Mouse (Mus musculus) brain, embryonic 18.5 days (tissue): ENCODE results near the gene Twist2.
A peak's percentile ranks its signal among the peaks of the same experiment; 100 is the strongest.

Experiments
- DNase-seq: peaks from one replicate; pipeline ENCODE4 v3.0.0-alpha.2; 2012; ENCODE audit warnings: low read depth, low spot score

The Twist2 gene

DNA sequence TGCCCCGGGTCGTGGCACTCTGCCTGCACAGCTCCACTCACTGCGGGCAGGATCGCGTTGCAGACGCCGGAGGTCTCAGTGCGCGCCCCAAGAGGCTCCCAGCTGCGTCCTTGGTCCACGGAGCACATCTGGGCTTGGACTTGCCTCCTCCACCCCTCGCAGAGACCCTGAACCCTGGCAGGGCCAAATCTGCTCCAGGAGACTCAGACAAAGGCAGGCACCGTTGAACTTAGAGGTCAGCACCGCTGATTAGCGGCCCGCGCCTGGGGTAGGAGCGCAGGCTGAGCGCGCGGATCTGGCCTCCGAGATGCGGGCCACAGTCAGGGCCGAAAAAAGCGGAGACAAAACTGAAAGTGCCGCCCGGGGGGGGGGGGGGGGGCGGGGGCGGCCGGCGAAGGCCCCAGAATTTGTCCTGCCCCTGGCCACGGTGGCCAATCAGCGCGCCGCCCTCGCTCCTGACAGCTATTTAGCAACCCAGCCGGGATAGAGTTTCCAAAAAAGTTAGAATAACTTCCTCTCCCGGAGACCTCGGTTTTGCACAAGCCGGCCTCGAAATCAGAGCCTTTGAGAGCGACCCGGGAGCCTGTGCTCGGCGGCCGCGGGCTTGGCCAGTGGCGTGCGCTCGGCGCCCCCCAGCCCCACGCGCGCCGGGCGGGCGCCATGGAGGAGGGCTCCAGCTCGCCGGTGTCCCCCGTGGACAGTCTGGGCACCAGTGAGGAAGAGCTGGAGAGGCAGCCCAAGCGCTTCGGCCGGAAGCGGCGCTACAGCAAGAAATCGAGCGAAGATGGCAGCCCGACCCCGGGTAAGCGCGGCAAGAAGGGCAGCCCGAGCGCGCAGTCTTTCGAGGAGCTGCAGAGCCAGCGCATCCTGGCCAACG, at the start of gene Twist2:
Twist2 (plus strand) TSS at position 495 of the 877 bp plus-strand sequence.
- DNase-seq: no peak

DNA sequence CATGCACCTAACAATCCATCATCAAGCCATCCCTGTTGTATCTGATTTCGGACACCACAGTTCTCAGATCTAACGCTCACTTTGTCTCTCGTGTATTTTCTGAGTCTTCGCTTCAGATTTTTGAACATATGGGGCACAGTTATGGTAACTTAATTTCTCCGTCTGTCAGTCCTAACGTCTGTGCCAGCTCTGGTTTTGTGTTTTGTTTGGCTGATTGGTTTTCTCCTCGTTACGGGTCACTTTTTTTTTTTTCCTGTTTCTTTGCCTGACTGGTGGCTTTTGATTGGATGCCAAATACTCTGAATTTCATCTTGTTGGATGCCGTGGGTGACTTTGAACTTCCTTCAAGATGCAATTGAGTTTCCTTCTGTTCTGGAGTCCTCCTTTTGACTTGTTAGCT, 48.3 kb upstream of the Twist2 start:
- DNase-seq: peak; percentile 40

DNA sequence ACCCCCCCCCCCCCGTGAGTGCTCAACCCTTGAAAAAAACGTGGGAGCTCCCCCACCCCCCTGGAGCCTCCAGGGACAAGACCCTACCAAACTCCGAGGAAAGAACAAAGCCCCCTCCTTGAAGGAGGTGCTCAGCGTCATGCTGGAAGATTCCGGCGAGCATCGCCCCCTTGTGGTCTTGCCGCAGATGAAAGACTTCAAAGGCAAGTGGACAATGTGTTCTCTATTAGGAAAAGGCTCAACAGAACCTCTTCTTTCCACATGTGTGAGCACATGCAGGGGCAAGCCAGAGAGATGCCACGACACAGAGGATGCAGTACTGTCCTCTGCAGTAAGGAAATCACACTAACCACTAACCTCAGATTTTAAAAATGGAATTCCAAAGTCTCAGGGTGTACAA, 46.2 kb upstream of the Twist2 start:
- DNase-seq: peak; percentile 40

DNA sequence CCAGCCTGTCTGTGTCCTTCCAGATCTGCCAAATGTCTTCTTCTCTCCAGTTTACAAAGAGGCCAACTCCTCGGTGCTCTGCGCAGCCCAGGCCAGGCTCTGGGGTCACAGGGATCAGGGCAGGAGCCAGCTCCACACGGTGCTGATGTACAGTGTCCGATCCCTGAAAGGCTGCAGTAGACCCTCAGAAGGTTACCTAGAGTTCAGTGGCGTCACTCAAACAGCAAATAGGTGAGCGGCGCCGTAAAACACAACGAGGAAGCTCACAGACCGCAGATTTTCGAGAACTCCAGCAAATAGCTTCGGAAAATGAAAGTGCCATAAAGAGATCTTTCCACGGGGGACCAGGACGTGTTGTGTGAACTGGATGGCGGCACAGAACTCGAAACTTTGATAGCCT, 44.0 kb upstream of the Twist2 start:
- no peak for DNase-seq

DNA sequence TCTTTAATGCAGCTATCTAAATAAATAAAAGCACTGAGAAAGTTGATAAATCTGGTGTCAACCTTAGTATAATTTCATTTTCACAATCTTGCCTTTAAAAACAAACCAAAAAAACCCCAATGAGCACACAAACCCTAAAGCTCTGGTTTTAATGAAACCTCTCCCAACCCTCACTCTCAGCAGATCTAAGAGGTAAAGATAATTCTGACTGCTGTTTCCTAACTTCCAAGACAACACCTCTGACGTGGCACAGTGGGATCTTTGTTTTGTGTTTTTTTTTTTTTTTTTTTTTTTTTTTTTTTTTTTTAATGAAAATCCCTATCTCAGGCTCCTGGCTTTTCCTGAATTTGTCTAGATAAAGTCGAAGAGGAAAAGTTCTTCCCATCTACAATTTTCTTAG, 43.1 kb upstream of the Twist2 start:
- no peak for DNase-seq

DNA sequence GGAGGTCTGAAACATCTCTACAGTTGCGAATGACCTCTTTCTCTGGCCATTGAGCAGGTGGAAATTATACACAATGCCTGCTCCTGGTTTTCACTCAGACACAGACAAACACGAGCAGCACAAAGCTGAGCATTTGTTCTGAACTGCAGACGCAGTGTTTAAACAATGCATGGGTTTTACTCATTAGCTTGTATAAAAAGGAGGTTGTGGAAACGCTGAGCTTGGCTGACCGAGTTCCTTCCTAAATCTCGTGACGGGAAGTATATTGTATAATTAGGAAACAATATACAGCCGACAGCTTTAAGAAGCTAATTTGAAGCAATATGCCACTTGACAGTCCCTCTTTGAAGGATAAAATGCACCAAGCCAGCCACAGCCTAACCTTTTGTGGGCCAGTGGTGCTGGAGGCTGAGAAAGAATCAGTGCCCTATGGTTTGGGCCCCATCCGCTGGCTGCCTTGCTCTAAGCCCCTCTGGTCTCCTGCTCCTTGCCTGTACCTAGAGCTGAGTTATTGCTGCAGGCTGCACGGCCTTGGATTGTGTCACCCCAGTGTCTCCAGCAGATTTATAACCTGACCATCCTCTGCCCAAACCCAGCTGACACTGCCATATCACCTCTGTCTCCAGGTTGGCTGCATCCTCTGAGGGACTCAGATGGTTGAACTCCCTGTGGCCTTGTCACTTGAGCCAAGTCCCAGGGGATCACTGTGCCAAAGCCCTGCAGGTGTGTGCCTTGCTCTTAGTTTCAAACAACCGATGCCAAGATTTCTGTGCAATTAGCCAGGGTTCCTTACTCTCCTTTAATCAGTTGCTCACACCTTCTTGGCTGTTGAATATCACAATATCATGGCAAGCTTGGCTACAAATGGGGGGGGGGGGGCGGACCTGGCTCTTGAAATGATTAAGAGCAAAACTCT, 42.4 kb upstream of the Twist2 start:
- no peak for DNase-seq

DNA sequence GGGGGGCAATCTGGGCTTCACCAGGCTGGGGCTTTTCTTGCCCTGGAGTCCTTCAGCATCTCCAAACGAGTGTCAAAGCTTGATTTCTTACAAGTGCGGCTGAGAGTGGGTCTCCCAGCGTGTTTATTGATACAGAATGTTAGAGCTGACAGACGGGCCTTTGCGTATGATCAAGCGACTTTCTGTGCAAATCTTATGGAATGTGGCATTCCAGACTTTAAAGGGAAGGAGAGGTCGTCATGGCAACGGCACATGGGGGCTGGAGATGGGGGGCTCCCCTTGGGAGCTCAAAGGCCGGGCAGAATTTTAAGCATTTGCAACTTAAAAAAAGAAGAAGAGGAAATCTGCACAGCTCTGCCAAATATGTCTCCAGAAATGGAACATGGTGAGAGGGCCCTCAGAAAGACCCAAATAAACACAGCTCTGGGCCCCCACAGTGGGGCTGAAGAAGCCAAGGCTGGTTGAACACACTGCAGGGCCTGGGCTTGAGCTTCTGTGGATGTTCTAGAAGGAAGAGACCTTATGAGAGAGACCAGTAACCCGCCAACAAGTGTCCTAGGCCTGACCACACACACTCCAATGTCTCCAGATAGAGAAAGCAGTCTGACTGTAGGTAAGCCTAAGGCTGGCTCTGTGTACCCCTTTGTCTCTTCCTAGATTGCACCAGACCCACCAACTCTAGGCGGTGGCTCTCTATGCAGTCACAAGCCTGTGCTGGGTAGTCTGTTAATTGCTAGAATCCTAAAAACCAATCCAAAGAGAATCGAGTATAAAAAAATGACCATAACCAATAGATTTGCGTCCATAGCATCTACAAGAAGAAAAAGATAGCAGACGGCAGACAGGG, 40.9 kb upstream of the Twist2 start:
- DNase-seq: peak; percentile 66

DNA sequence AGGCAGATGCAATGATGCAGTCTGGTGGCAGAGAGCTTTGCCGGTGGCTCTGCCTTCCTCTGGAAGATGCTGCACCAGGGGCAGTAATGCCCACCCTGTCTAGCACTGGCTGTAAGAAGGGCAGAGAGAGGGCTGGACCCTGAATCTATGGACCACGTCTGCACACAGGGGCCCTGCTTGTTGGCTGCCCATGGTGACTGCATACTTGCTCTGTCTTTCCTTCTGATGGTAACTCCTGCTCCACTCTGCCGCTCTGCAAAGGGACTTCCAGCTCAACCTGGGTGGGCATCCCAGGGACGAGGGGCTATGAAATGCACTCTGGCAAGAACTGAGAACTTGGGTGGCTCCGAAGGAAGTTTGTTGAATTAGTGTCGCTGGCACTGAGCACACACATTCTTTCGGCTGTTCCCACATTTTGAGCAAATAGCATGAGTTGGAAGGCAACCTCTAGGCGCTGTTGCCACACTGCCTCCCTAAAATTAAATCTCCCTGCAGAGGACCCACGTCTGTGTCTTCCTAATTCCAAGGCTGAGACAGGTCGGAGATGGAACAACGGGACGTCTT, 38.7 kb upstream of the Twist2 start:
- no peak for DNase-seq

DNA sequence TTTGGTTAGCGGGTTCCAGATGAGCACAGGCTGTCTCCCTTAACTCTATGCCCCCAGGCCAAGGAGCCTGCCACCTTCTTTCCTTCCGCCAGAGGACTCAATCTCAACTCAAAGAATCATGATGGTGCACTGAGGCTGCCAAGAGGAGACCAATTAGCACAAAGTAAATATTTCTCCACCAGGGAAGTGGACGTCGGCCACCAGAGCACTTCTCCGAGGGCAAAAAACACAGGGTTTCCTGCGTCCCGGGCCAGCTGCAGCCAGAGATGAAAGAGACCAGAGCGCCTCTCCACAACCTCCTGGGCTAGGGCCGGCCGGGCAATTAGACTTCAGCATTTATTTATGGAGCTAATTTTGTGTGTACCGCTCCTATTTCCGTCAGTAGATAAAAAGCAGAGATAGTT, 31.0 kb upstream of the Twist2 start:
- DNase-seq: no peak

DNA sequence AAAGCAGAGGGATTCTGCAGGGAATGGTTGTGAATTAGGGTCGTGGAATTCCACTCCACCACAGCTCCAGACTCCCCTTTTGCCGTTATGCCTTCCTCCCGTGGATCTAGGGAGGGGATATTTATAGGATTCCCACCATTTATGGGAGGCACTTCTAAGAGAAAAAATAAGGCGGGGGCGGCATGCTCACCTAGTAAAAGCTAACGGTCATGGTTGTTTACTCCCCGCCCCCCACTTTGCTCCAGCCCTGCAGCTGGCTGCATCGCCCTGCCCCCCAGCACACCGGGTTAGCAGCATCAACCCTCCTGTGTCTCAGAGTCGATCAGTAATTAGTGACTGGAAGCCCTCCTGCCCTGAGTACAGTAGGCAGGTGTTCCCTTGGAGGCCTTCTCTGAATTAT, 30.6 kb upstream of the Twist2 start:
- DNase-seq: no peak

DNA sequence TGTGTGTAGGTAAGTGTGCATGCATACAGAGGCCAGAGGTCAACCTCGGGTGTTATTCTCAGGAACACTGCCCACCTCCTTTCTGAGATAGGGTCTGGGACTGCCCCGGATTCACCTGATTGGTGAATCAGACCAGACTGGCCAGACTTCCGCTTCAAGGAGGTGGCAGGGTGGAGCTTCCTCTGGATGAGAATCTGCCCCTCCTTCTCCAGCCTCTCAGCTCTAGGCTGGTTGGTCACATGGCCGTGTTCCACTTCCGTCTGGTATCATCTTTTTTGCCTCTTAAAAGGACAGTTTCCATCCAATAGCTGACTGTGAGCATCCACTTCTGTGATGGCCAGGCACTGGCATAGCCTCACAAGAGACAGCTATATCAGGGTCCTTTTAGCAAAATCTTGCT, 24.3 kb upstream of the Twist2 start:
- no peak for DNase-seq

DNA sequence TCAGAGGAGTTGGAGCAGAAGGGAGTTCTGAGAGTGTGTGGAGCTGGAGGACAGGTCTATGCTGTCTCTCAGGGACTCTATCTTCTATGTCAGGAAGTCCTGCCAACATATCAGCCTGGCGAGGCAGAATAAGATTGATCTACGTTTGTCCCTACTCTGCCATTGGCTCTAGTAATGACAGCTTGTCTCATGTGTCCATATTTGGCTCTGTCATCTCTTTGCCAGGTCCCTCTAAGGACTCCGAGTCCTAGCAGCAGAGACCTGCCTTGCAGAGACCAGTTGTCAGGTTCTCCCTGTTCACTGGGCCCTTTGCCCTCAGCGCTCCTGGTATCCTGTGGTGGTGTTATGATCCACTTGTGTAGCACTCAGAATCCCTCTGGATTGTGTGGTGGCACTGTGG, 21.4 kb upstream of the Twist2 start:
- no peak for DNase-seq

DNA sequence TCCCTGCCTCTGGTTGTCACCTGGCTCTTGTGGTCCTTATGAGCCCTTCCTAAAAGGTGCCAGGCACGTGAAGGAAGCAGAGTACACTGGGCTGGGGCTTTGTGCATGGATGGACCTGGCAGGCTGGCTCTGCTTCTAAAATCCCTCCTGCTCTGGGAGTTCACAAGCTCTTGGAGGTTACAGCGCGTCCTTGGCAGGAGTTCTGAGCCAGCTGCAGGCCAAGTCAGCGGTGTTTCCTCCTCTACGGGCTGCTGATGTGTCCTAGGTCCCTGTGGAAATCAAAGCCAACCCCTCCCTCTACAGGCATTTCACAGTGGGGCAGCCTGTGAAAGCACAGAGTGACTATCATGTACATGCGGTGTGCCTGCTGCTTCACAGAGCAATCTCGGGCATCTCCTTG, 20.1 kb upstream of the Twist2 start:
- no peak for DNase-seq

DNA sequence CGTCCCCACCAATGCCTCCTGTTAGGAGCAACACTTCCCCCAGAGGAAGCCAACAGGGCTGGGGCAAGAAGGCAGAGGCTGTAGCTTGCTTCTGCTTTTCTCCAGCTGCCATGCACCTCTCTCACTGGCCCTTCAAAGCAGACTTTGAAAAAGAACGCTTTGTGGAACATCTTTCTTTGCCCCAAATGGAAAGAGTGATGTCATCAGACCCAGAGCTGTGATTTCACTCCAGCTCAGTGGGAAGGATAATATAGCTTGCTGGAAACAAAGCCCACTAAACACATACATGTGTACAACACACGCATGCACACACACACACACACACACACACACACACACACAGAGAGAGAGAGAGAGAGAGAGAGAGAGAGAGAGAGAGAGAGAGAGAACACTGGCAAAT, 17.1 kb upstream of the Twist2 start:
- DNase-seq: no peak

DNA sequence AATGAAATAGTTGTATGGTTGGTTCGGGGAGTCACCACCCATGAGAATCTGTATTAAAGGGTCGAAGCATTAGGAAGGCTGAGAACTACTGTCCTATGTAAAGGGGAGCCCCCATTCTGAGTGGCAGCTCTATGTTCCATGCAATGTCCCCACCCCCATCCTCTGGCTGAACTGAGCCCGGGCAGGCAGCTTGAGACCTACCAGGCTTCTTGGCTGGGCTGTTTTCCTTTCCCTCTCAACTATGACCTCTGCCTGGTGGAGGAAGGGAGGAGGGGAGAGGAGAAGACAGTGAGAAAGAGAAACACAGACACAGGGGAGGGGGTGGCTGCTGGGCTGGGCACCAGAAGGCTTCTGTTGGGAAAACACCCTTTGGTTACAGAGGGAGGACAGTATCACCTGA, 1.9 kb upstream of the Twist2 start:
- DNase-seq: no peak

DNA sequence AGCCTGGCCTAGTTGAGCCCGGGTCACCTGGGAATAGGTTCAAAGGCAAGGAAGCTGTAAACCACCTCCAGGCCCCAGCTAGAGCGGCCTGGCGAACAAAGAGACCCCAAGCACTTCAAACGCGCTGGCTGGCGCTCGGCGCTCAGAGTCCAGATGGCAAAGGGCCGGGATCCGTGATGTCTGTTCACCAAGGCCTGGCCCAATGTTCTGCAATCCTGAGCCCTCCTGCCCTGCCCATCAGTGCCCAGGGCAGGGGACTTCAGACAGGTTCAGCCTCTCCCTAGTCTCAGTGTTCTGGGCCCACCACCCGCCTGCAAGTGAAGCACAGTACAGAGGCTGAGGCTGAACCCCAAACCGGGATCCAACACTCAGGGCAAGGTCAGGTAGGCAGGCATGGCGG, 913 bp upstream of the Twist2 start:
- no peak for DNase-seq

DNA sequence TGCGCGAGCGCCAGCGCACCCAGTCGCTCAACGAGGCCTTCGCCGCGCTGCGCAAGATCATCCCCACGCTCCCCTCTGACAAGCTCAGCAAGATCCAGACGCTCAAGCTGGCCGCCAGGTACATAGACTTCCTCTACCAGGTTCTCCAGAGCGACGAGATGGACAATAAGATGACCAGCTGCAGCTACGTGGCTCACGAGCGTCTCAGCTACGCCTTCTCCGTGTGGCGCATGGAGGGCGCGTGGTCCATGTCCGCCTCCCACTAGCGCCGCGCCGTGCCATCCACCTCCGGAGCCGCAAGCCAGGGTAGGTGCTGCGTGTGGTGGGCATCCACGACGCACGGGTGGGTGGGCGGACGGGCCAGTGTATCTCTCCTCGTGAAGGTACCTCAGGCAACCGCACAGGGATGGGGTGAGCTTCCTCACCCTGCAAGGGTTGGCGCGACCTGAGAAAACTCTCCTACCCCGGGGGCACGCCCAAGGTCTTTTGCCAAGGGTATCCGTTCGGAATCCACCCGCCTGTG, 644 bp downstream of the Twist2 start:
- DNase-seq: no peak

DNA sequence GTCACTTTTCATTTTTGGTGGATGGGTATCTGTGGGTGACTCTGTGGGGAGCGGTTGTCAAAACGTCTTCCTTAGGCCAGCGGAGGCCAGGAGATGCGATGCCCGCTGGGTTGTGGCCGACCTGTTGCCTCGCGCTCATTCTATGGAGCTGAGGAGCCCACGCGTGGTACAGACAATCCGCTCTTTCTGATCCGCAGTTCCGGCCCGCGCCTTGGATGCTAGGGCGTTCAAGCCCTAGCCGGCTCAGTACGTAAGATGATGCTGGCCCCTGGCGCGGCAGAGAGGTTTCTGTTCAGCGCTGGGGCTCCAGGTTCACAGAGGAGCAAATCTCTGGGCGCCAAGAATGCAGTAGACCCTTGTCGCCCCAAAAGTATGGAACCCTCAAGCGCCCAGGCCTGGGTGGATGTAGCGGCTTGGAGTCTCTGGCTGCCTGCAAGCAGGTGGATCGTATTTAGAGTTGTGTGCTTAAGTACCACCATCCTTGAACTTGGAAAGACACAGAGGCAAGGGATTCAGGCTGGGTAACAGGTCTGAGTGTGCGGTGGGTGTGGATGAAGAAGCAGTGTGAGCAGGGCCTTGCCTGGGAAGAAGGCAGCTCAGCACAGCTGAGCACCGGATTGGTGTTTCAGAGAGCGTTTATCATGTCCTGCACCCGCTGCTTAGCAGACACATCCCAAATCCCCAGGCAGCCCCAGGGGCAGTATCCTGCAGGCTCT, 1.3 kb downstream of the Twist2 start:
- no peak for DNase-seq

DNA sequence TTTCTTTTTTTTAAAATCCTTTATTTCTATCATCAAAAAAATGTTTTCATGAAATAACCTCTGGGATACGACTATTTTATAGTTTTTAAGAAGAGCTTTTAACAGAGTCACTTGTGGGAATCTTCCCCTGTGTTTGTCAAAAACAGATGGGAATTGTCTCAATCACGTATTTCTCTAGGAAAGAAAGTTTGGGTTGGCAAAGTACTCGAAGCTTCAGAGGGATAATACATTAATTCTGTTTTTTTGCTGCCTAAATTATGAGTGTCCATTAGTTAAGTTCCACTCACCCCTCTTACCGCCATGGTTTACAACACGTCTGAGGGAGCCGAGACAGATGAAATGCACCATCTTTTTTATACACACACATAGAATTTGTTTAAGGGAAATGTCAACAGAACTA, 2.2 kb downstream of the Twist2 start:
- no peak for DNase-seq

DNA sequence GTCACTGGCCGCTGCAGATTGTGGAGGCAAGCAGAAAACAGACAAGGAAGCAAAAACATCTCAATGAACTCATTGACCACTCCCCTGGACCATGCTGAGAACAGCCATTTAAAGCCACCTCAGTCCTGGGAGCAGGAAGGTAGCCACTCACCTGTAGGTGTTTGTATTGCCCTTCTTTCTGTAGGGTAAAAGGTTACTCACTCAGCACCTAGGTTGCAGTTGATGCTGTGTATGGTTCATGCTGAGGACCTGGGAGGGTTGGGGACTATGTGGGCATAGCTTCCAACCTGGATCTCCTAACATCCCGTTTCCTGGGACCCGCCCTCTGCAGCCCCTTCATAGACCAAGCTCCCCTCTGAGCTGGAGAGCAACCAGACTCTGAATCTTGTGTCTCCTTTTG, 14.8 kb downstream of the Twist2 start:
- no peak for DNase-seq

DNA sequence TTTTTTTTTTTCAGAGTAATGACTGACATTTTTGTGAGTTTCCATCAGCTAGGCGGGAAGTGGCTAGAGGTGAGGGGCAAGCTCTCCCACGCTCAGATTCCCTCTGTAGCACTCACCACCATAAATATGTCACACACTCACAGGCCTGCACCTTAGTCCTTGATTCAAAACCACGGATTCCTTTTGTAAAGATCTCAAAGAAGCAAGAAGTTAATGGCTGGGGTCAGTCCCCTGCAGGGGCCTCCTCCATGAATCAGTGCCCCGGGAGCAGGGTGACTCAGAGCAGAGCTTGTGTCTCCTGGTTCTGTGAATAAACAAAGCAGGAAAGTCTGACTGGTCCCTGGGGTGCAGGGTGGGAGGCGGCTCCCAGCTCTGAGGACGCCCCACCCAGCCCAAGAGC, 15.3 kb downstream of the Twist2 start:
- no peak for DNase-seq
